Mouse (Mus musculus) embryonic fibroblast, embryonic 13.5 days (primary cell): ENCODE results near the gene Impdh1.

Experiments
- CTCF ChIP-seq: IDR thresholded peaks from 2 replicates; pipeline ENCODE4 v1.5.1; 2011; ENCODE audit warnings: mild to moderate bottlenecking, control low read depth, low read length, moderate library complexity, borderline replicate concordance; ENCODE audit not compliant: insufficient read depth
- POLR2A ChIP-seq: IDR thresholded peaks from 2 replicates; pipeline ENCODE4 v1.6.1; 2011; ENCODE audit warnings: low read depth, mild to moderate bottlenecking, control low read depth, low read length, moderate library complexity

DNA sequence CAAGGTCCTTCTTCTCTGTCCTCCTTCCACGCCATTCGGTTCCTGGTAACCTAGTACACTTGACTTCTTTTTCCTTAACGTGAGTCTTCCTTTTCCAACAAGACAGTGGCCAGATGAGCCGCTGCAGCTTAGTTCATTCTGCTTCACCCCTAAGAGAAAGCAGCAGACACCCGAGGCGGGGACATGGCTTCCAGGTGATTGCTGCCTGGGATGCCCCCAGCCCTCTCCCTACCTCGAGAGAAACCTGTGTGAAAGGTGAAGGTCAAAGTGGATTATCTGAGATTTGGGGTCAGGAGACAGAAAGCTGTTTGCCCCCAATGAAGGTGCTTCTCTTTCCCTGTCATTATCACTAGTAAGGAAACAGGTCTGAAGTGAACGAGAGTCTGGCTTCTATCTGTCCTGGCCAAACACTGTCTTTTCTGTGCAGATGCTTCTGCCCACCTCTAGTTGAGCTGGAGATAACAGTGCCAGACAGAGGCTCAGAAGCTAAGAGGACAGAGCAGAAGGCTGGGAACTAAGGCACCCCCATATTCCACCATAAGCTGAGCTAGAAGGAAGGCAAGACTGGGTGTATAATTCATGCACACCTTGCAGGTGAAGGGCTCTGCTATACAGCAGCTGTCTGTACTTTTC, 16.8 kb downstream of the Impdh1 start:
- no peak for TF ChIP-seq POLR2A
- TF ChIP-seq CTCF: no peak
